Mouse (Mus musculus) CD8-positive naive resting alpha-beta T cell, adult 2 months (primary cell): ENCODE measurements around the gene Itgb8.

Experiments used
- DNase-seq, 2 experiments: peaks; one replicate each; pipeline ENCODE4 v3.0.0; 2022; ENCODE audit warnings: low read depth in 2 of 2, low spot score in 2 of 2

Itgb8 gene

DNA sequence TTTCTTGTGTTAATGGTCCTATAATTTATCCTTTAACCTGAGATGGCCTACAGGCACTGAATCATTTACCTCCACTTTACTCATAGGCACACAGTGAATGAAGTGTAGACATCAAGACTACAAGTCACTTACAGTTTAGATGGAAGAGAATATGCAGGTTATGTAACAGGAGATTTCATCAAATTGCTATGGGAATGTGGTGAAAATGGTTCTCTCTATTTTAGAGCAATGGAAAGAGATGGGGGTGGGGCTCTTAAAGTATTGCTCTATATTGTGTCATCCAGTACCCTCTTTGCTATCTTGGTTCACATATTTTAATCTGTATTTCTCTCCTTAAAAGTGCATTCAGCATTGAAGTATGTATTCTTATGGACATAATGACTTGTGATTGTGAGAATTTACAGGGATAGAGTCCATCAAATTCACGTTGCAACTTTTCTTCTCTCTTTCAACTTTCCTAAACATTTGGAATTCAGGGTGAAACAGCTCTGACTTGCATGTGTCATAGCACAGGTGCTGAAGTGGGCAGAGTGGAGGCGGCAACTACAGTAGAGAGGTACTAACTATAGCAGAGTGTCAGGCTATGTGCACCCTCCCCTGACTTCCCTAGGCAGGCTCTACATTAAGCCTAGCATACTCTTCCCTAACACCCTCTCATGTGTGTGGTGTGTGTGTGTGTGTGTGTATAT lies 29.1 kb downstream of the Itgb8 start:
- DNase-seq, result no peak

DNA sequence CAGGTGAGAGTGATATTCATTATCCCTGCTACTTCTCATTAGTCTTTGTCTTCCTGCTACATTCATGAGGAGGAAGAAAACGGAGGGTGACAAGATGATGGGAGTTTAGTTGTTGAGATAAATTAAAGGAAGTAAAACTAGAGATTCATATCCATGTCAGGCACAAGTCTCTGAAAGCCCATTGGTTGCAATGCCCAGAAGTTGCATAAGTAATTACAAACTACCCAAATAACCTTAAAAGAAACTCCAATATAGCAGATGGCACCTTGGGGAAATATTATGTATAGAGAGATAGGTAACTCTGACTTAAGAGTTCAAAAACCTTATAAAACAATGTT lies 31.2 kb downstream of the Itgb8 start:
- DNase-seq, result no peak

DNA sequence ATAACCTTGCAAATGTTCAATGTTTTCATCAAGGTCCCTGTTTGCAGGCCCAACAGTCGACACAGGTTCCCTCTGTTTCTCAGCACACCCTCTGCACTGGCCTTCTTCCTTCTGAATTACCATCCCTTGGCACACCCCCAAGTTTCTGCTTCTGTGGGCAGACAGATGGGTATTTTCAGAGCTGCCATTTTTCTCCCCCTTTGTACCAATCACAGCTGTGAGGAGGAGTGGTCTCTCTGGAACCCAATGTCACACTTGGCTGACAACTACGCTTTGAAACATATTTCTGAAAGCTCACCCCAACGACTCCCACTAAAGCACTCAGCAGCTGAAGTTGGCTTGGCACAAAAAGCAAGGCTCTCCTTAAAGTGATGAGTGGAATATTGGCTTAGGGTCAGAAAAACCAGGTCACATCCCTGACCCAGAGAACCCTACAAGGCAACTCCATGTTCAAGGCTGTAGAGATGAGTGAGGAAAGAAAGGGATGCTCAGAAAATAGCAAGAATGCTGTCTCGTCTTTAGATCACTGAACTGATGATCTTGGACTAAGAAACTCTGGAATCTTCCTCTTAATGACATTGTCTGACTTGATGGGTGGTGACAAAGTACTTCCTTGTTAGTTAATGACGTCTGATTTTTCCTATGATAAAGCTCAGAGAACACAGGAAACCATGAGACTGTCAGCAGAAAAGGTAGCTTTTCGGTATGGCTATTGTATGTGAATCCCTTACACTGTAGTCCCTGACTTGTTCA lies 31.7 kb downstream of the Itgb8 start:
- DNase-seq, result no peak

DNA sequence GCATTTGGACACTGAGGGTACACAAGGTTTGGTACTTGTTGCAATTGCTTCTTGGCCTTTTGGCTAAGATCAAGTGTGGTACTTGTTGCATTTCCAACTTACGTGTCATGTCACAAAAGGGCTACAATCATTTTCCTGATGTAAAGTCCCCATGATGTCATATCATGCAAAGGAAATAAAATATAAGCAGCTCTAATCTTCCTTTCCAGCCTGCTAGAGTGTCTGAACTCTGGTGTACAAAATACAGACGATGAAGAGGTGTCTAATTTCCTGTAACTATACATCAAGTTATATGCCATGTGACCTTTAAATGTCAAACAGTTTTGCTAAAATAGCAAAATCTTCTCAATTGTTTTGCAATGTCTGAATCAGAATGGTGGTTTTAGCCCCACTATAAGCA lies 34.2 kb downstream of the Itgb8 start:
- DNase-seq, result no peak

DNA sequence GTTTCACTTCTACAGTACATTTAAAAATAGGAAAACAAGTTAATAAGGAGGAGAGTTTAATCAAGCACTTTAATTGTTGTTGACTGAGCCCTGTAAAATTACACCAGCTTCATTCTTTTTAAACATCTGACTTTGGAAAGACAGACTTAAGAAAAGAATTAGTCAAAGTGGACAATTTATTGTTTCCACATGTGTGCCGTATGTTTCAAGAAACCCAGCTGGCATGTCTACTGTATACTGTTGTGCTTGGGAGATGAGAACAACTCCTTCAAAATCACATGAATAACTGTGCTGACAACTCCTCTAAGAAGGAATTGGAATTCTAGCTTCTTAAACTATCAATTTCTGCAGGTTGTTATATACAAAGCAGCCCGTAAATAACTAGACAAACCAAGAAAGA lies 35.8 kb downstream of the Itgb8 start:
- DNase-seq, result no peak

DNA sequence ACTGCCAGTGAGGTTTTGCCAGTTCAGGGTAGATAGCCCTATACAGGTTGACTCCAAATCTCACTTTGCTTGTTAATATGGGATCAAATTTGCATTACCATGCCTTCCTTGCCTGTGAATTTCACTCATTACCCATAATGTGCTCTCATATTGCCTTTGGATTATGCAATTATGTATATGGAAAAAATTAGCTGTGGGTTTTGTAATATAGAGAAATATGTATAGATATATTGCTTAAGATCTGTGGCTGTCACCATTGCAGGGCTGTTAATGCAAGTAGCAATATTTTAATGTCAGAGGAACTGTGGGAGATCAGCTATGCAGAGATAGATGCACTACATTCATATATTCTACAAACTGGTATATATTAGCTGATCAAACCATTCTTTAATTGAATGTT lies 43.5 kb downstream of the Itgb8 start:
- DNase-seq, result no peak

DNA sequence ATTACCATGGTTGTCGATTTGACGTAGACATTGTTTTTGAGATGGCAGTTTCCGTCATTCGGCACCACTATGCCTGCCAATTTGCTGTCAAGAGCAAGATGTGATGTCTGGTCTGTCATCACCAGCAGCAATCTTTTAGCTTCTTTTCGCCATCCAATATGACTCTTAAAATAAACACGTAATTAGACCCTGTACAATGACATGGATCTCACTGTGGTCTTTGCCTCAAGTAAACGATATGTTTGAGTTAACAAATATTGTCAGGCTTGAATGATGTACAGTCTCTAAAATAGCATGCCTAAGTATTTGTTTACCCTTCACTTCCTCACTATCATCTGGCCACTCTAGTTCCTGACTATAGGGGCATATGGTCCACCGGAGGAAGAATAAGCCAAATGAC lies 48.8 kb downstream of the Itgb8 start:
- DNase-seq, result no peak

DNA sequence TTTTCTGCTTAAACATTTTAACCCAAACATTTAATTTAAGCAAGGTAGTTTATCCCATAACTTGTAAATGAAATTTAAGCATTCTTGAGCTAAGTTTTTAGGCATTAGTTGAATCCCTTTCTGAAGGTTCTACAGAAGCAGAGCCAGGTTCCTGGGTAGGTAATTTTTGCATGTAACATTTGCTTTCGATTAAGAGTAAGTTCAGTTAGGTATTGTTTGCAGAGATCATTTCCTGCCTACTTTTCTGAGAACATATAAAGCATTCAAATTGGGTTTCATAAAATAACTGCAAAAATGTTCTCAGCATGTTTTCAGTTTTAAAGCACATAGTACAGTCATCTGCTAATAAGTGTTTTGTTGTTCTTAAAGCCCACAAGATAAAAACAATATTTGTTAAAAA lies 53.2 kb downstream of the Itgb8 start:
- no peak for DNase-seq

DNA sequence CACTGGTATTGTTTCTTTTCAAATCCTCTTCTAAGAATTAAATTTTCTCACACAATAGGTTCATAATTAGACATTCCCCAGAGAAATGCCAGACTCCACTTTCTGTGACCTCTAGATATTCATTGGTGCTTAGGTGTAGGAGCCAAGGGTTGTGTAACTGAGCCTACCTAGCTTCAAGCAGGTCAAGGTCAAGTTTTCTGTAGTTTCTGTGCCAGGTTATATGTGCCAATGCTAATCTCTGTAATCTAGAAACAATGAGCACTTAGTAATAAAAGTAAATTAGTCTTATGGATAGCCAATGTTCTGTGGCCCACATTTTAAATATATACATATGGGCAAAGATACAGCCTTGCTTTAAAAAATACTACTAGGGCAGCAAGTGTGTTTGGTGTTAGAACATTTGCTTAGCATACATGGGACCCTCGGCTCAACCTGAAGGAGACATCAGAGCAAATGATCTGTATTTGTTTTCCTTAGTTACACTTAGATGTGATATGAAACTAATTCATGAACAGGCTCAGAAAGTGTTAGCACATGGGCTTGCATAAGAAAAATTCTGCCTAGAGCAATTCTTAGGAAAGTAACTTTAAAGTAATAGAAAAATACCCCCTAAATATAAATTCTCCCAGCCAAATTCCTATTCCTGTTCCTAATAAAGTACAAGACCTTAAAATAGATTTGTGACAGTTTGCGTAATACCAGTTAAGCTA lies 56.2 kb downstream of the Itgb8 start:
- no peak for DNase-seq

DNA sequence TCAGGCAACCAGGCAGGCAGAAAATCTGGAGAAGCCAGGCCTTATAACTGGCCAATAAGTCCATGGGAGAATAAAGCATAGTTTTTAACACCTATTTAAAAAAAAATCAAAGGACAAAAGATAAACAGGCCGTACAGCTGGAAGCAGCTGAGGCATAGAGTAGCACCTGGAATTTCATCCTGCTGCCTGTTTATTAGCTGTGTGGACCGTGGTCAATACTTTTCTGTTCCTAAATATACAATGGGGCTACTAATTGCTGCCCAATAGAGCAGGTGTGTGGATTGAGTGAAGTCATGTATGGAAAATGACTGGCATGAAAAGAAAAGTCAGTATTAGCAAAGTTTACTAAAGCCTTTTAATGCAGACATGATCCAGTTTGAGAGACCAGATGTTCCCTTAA lies 62.6 kb downstream of the Itgb8 start:
- no peak for DNase-seq

DNA sequence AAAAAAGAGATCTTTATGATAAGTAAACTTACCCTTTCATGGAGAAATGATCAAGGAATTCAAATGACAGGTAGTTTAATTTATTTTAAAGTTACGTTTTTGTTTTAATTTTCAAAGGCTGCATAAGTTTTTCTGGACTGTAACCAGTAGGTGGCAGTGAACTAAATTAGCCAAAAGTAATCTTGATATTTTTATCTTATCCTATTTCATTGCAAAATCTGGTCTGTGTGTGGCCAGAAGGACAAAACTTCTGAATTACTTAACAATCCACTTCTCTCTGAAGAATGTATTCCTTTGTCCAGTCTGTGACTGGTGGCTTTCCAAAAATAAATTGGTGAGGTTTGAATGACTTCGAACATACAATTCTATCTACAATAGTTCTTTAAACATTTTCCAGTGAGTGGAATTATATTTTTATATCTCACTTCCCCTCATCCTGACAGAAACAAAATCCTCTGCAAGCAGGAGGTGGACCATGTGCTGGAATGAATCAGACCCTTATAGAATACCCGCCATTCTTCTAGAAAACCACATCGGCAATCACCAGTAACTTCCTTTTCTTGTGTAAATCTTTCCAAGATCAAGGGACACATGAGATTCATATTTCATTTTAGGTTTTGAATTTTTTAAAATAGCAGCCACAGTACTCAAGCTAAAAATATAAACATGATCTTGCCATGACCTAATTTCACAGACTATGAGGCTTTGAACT lies 68.6 kb downstream of the Itgb8 start:
- no peak for DNase-seq

DNA sequence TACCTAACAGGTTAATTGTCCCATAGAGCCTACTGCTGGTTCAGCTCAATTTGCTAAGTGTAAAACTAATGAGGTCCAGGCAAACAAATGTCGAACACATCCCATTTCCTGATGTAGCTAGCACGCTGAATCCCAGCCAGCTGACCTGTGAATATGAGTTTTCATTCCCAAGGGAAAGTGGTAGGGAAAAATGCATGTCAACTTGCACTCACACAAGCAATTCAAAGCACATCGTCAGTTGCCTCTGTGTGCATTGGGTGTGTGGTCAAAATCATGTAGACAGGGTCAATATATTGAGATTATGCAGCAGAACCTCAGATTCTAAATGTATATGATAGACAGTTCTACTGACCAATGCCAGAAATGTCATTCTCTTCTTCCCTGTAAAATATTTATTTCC lies 69.5 kb downstream of the Itgb8 start:
- DNase-seq, result no peak

DNA sequence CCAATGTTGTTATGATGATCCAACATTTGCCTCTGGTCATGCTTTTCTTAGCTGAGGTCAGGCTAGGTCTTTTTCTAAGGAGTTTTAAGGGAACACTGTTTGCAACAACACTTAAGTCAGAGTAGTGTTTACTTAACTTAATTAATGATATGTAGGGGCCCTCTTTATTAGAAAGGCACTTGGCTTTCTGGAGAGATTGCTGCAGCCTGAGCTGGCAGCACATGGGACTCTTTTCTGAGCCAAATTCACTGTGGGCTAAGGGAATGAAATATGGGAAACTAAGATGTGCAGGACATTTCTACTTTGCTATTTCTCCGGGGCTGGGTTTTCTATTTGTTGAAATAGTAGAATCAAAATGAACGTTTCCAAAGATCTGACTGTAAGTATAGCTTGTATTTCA lies 73.5 kb downstream of the Itgb8 start:
- no peak for DNase-seq

DNA sequence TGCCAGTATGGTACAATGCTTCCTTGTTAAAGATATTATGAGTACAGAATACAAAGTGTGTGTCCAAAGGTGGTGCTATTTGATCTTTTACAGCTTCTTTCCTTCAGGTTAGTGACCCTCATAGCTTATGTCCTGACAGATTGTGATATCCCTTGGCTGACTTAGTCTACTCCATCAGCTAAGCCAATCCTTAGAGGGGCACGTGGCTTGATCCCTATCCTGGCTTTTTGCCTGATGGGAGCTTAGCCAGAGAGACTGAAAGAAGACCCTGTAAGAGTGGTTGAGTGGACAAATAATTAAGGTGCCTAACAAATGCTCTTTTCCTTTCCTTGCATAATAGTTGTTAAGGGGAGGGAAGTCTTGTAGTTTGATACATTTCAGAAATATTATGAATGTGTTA lies 73.9 kb downstream of the Itgb8 start:
- no peak for DNase-seq

DNA sequence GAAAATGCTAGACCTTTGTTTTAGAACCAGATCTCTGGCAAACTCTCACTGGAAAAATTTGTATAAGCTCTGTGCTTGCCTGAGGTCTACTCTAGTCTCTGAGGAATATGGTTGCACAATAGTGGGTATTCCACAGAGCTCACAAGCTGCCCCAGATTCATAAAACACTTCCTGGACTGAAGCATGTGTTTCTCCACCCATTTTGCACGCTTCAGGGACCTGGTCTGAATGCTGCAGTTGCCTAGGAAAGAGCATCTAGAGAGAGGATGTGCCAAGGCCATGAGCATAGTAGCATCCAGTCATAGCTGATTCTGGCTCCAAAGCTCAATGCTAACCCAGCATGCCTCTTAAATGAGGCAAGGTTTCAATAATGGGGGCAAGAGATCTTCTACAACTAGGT lies 74.4 kb downstream of the Itgb8 start:
- DNase-seq, result no peak

DNA sequence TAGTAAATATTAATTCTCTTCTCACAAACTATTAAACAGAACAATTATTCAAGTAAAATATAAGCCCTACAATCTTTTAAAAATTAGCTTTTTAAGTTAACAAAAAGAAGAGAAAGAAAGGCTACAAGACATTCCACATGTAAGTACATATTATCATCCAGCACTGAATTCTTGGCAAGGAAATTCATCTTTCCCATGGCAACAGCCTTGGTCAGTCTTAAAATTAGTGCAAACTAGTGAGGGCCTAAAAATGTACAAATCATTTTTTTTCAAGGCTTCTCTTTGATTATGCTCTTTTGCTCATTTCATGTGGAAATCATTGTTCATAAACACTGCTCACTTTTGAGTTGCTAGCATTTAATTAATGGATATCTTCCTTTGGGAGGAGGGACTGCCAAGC lies 77.8 kb downstream of the Itgb8 start:
- no peak for DNase-seq

DNA sequence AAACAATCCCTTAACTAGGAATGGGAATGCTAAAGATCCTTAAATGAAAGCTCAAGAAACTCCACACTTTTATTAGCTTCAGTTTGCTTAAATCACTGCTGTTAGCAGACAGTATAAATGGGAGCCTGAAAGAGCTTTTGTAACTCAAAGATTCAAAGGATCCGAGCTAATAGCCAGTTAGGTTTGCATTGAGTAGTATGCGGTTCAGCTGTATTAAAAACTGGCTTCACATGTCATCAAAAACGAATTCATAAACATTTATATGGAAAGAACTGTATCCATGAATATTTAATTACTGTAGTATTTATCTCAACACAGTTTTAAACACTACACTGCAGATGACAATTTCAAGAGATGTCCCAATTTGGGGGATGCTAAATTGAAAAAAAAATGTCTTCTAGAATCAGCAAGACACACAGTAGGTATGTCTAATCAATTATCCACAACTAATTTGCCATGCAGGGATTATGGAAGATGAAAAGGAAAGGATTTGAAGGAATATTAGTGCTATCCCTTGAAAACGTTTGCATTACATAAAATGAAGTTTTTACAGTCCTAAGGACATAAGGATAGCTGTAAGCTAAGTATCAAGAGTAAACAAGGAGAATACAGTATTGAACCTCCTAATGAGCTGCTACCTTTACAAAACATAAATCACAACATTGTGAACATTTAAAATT lies 79.2 kb downstream of the Itgb8 start:
- no peak for DNase-seq

DNA sequence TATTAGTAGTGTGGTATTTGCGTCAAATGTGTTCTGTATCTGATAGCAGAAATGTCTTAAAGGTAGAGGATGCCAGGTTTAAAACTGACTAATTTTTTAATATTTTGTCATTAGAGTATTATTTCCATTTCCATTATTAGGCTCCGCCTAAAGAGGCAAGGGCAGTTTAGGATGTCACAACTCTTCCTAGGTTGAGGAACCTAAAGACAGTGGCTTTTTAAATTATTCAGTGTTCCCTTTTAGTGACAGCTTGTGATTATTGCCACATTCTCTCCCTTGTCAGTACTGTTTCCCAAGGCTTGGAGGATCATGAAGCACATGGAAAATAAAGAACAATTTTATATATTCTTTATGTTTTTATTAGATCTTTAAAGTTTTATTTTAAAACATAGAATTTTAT lies 80.9 kb downstream of the Itgb8 start:
- no peak for DNase-seq

DNA sequence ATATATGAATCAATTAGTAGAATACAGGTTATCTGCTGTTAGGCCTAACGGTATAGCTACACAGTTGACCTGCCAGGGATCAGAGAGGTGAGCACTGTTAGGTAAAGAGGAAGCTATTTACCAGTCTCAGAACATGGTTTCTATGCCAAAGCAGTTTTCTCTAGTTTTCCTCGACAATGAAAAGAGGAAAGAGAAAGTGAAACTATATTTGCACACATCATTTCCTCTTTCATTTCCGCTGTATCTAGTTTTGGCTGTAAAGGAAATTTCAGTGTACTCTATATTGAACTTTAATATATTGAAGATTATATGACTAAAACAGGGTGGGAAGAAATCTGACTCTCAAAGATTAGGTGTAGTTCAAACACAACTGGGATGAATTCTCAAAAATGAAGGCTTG lies 81.5 kb downstream of the Itgb8 start:
- DNase-seq, result peak in 1 of 2 experiments; percentile 10

DNA sequence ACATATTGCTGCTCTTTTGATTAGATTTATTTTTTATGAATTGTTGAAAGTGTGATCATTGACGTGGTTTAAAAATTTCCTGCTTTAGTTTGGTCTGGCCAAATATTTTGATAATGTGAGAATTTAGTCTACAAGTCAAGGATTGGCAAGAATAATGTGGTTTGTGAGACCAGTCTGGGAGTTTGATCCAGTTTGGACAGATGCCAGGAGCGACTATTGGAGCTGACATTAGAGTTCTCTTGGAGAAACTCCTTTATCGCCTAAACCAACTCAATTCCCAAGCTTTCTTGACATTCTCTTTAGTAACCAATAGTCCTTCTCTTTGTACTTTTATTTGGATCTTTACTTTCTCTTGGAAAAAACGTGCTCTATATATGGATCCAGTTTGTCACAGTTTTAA lies 83.0 kb downstream of the Itgb8 start:
- no peak for DNase-seq

DNA sequence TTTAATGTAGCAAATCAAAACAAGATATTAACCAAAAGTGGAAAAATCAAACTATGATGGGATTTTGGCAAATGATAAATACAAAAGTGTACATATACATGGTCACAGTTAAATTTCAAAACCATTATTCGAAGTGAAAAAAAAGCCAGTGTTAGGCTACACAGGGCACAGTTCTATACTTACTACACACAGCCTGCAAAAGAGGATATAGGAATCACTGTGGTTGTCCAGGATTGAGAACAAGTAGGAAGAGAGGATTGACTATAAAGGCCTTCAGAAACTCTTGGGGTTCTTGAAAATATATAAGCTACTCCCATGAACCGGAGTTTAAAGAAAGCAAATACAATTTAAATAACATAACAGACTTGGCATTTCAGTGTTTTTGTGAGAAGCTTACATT lies 87.6 kb downstream of the Itgb8 start:
- DNase-seq, result no peak
